Mouse (Mus musculus) lung, postnatal 36 days (tissue): ENCODE results near the gene Tas2r134.

Experiments used
- DNase-seq: peaks from one replicate; pipeline ENCODE4 v3.0.0; 2022; ENCODE audit warnings: mixed read lengths

The Tas2r134 gene

DNA sequence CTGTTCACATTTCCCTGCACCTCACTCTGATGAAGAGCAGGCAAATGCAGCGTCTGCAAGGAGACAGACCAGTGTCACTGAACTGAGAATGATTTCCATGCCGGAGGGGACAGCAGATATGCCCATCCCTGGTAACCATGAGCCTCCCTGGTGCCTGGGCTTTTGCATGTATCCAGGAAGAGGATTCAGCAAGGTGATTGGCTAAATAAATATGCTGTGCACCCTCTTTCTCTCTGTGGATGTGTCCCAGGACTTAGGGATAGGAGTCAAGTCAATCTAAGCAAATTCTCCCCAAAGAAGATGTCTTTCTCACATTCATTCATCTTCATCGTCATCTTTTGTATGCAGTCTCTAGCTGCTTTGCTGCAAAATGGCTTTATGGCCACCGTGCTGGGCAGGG lies at the start of gene Tas2r134:
Tas2r134 (plus strand) TSS at position 301 of the 400 bp plus-strand sequence.
- DNase-seq, result no peak

DNA sequence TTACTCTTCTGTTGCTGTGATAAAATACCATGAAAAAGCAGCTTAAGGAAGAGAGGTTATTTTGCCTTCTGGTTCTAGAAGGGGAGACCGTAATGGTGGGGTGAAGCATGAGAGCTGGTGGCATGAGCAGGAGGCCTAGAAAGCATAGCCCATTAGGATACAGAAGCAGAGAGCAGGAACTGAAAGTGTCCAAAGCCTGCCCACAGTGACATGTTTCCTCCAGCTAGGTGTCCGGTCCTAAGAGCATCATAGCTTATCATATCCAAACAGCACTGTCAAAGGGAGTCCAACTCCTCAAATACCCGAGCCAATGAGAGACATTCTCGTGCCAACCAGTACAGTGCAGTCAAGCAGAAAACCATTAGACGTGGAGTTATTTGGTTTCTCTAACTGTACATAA lies 47.5 kb upstream of the Tas2r134 start:
- no peak for DNase-seq

DNA sequence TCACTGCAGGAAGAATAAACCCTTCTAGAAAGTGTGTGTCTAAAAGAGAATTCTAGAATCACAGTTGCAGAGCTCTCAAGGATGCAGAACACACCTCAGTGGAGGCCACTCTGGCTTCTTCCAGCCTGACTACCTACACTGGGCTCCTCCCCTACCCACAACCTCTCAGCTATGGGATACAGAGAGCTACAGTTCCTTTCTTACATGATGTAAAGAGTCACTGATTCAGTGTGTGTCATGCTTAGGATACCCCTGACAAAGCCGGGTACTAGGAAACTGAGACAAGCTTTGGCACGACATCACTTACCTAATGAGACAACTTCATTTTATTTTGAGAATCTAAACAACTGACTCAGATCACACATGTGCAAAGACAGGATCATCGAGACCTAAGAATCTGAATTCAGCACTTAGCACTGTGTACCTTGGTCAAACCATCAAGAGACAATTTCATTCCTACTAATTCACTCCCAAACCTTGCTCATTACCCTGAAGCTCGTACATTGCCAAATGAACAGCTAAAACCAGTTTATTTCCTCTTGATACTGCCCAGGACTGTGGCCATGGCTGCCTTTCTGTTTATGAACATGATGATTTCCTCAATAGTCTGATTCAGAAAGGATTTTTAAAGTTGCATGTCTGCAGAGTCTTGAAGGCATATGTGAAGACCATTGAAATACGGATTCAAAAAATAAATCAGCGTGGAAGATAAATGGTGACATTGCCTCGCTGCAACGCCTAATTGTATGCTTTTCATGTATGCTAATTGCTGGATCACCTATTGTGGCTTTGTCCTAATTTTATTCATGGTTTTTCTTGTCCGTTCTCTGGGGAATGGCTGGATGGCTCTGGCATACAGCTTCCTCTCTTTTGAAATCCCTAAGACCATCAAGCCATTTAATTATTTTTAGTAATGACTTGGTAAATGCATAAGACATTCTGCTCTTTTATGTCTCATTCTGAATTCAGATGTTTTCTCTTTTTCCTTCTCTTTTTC lies 43.0 kb upstream of the Tas2r134 start:
- no peak for DNase-seq

DNA sequence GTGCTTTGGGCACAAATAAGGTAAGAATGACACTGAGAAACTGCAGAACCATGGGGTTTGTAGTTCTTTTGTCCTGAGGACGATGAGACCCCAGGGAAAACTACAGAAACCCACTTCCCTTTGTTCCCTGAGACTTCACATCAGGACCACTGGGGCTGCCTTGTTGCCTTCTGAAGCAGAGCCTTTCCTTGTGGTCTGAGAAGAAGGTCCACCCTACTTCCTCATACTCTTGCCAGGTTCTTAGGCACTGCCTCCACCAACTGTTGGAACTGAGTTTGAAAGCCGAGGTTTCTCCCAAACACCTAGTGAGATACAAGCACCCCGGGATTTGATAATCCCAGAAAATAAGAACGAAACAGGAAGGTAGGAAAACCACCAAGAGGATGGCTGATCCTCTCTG lies 39.0 kb upstream of the Tas2r134 start:
- DNase-seq, result no peak

- peak; percentile 10 for DNase-seq
Measured at GRCm38 (mm10) chr2:51588895-51589294, 38.4 kb upstream of the Tas2r134 start.

GRCm38 (mm10) chr2:51589627-51590026 lies 37.7 kb upstream of the Tas2r134 start:
- no peak for DNase-seq

- no peak for DNase-seq
Measured at GRCm38 (mm10) chr2:51590308-51590707, 37.0 kb upstream of the Tas2r134 start.

- DNase-seq, result no peak
Measured at GRCm38 (mm10) chr2:51592157-51592556, 35.2 kb upstream of the Tas2r134 start.

- no peak for DNase-seq
Measured at GRCm38 (mm10) chr2:51599473-51600201, 27.7 kb upstream of the Tas2r134 start.

DNA sequence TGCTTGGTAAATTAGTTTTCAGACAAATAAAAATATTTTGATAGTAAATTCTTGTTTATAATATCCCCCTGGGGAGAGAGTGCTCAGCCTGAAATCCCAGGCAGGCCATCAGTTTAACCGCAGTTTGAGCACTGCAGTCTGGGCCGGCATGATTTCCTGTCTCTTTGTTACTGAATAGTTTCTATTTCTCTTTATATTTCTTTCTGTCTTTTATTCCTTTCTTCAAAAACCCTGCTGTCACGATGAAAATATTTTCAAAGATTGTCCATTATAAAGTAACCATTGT lies 27.2 kb upstream of the Tas2r134 start:
- no peak for DNase-seq

GRCm38 (mm10) chr2:51600873-51601272 lies 26.4 kb upstream of the Tas2r134 start:
- no peak for DNase-seq

GRCm38 (mm10) chr2:51610305-51610704 lies 17.0 kb upstream of the Tas2r134 start:
- DNase-seq, result no peak

DNA sequence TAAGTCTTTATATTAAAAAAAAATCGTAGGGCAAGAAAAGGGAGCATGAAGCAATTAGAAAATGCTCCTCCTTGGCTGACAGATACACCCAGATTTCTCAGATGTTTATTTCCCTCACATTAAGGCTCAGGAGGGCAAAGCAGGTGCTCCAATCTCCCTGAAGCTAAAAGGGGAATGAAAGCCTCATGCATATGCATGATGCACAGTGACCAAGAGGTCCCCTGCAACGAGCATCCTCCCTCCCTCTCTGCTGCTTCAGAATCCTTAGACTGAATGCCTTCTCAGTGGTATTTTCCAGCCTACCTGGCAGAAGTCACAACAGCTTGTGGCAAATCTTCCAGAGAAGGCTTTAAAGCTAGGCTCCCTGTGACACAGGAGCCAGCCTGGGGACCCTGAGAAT lies 16.4 kb upstream of the Tas2r134 start:
- no peak for DNase-seq

DNA sequence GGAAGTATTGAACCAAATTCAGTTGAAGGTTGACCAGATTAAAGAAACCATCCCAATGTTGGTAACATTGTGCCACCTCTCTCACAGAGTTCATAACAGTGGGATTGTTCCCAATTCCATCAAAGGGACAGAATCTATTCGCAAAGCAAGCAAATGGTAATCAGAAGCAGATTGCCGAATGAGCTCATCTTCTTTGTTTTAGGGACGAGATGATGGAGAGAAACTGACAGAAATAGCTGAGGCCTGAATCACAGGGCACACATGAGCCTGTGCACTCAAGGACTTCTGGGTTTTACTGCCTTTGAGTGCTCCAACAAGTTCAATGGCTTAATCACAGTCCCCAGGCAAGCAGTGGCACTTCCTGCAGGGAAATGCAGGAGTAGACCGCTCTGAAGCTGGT lies 13.6 kb upstream of the Tas2r134 start:
- no peak for DNase-seq

DNA sequence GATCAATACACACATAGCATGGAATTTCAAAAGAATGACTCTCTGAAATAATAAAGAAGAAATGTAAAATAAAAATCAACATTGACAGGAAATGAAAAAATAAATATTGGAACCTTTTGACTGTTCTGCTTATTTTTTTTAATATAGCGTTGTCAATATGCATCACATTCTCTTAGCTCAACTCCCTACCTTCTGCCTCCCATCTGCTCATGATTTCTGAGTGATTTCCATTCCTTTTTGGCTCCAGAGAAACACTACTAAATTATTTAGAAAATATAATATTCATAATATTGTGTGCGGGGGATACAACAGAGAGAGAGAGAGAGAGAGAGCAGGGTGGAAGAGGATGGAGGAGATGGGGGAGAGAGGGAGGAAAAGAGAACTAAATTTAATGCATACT lies 5.4 kb upstream of the Tas2r134 start:
- no peak for DNase-seq

GRCm38 (mm10) chr2:51626007-51626406 lies 1.3 kb upstream of the Tas2r134 start:
- DNase-seq, result no peak

DNA sequence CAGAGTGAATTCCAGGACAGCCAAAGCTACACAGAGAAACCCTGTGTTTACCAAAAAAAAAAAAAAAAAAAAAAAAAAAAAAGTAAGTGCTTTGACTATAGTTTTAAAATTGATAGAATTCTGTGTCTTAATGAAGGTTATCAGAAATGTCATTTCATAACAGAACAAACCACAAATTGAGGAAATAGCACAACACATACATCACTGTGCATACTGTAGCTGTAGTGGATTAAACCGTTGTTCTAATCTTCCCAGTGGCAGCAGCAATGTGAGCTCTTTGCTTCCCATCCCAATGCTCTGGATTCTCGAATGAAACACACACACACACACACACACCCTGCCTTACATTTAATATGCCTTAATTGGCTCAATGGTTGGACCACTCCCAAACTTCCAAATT lies 4.1 kb downstream of the Tas2r134 start:
- DNase-seq, result no peak

GRCm38 (mm10) chr2:51637681-51638080 lies 10.4 kb downstream of the Tas2r134 start:
- no peak for DNase-seq

GRCm38 (mm10) chr2:51641635-51642034 lies 14.3 kb downstream of the Tas2r134 start:
- DNase-seq, result no peak

- DNase-seq, result peak; percentile 23
Measured at GRCm38 (mm10) chr2:51643244-51644139, 16.2 kb downstream of the Tas2r134 start.

DNA sequence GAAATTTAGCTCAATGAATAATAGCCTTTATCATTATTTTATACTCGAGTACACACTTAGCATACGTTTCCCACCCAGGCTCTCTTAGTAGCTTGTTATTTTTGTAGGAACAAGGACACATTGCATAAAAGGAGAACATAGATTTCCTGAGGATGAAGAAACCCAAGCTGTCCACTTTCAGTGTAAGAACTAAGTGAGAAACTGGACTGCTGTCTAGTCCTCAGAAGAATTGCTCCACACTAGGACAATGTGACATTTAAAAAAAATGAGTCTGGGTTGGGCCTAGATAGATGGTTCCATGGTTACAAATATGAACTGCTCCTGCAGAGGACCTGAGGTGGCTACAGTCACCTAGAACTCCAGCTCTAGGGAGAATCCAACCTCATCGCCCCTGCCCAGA lies 20.7 kb downstream of the Tas2r134 start:
- no peak for DNase-seq

- no peak for DNase-seq
Measured at GRCm38 (mm10) chr2:51649887-51650286, 22.6 kb downstream of the Tas2r134 start.

GRCm38 (mm10) chr2:51652086-51652485 lies 24.8 kb downstream of the Tas2r134 start:
- no peak for DNase-seq
